Mouse (Mus musculus): ENCODE data around the gene Vat1.
A peak's percentile ranks its signal among the peaks of the same experiment; 100 is the strongest.
"Not testable (repeated sequence)": the region's sequence is repeated elsewhere in the genome, so short reads cannot be mapped to it uniquely, and the experiment has no call there.

The Vat1 gene

DNA sequence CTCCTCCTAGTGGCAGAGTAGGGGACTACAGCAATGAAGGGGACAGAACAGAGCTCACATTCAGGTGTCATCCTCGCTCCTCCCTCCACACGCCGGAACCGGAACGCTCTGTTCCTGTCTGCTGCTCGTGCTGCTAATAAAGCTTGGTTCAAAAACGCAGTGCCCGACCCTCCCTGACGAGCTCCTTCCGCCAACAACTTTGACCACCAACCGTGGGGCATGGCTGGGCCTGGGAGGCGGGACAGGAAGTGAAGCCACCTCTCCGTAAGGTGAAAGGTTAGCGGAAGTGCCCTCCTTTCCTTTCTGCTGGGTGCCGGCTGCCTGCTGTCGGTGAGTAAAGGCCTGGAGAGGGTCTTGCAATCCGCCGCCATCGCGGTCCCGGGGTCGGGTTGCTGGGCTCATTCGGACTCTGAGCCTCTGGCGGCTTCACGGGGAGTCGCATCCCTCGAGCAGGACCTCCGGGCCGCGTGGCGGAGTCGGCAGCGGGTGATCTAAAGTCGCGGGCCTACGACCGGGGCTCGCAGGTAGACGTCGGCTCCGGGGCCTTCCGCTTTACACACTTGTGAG lies 23.8 kb downstream of the Vat1 start, which contains the start of gene Rpl27:
TSS of gene Rpl27 (plus strand) at position 172 of the 567 bp plus-strand sequence.
- peak; percentile 99 for DNase-seq (ENCODE audit: low read depth, low spot score)

DNA sequence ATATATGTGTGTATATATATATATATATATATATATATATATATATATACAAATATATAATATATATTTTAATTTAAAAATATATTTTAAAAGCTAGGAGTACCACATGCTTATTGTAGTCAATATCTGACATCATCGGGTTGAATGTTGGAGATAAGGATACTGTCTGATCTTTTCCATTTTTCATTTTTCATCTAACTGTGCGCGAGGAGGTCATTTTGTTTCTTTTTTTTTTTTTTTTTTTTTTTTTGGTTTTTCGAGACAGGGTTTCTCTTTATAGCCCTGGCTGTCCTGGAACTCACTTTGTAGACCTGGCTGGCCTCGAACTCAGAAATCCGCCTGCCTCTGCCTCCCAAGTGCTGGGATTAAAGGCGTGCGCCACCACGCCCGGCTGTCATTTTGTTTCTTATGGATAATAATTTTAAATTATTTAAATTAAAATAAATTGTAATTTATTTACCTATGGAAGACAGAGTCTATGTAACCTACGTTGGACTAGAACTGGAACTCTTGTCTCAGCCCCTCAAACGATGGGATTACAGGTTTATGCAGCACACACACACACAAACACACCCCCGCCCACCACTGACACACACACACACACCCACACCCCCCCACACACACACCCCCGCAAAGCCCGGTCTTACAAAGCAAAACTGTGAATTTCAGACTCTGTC lies 24.4 kb downstream of the Vat1 start:
- DNase-seq (ENCODE audit: low read depth, low spot score) = not testable (repeated sequence)

DNA sequence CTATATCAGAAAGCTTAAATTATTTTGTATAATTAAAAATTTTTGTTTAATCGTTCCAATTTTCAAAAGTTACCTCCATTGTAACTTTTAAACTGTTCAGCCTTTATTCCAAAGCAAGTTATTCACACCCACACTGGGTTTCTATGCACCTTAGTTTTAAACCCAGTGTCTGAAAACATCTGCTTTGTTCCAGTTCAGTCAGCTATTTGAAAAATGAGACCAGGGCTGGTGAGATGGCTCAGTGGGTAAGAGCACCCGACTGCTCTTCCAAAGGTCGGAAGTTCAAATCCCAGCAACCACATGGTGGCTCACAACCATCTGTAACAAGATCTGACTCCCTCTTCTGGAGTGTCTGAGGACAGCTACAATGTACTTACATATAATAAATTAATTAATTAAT lies 28.0 kb downstream of the Vat1 start:
- not testable (repeated sequence) for DNase-seq (ENCODE audit: low read depth, low spot score)

DNA sequence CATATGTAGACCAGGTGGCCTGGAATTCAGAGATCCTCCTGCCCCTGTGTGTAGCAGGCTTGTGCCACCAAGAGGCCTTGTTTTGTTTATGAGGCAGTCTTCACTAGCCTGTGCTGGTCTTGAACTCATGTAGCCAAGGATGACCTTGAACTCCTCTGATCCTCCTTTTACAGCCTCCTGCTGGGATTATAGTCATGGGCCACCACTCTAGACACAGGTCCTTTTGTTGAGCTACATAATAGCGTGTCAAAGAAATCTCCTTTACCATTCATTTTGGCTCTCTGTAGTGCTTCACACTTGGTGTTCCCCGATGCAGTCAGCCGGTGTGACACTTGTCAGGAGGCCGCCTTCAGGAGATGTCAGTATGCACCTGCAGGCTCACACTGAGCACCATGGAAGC lies 29.1 kb downstream of the Vat1 start:
- DNase-seq (ENCODE audit: low read depth, low spot score) = no peak

DNA sequence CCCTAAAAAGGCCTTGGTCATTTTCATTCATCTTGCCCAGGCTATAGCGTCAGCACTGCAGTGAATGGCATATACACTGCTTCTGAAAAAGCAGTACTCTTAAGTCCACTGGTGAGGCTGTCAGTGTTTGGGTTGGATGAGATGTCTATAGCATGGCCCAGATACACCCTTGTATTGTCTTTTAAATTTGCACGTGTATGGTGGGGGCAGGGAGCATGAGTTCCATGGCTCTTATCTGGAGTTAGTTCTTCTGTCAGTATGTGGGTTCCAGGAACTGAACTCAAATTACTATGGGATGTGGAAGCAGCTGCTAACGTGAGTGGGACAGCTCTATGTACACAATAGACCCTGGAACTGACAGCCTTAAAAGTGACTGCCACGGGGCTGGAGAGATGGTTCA lies 30.2 kb downstream of the Vat1 start:
- no peak for DNase-seq (ENCODE audit: low read depth, low spot score)

DNA sequence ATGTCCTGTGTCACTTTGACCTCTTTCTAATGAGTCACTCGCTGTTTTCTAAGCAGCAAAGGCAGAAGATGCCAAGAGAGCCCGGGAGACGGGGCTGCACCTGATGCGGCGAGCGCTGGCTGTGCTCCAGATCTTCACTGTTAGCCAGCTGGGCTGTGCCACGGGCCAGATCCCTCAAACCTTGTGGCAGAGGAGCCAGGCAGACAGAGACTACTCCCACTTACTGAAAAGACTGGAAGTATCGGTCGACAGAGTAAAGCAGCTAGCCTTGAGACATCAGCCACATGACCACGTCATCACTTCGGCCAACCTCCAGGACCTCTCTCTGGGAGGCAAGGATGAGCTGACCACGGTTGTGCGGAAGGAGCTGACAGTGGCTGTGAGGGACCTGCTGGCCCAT lies 32.6 kb downstream of the Vat1 start:
- DNase-seq (ENCODE audit: low read depth, low spot score) = no peak

DNA sequence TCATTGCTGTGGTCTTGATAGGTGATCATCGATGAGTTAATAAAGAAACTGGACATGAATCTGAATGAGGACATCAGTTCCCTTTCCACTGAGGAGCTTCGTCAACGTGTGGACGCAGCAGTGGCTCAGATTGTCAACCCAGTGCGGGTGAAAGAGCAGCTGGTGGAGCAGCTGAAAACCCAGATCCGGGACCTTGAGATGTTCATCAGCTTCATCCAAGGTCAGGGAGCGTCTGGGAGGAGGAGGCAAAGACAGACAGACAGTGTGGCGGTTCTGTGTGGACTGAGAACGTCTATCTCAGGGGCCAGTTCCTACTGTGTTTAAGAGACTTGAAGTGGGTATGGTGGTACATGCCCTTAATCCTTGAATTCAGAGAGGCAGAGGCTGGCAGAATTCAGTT lies 34.7 kb downstream of the Vat1 start:
- DNase-seq (ENCODE audit: low read depth, low spot score) = no peak

DNA sequence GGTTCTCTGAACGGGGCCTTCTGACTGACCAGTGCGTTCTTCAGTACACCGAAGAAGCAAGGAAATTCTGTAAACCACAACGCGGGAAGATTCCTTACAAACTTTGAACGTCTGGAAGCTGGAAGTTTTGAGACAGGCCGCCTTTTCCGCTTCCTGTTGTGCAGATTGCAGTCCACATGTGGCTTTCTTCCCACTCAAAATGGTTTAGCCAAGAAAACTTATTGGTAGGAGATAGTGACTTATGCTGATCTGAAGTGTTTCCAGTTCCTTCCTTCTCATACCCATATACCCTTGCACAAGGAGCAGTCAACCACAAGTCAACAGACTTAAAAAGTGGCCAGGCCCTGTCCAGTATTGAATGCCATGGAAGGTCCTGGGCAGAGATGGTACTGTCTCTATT lies 39.9 kb downstream of the Vat1 start:
- DNase-seq (ENCODE audit: low read depth, low spot score) = no peak

DNA sequence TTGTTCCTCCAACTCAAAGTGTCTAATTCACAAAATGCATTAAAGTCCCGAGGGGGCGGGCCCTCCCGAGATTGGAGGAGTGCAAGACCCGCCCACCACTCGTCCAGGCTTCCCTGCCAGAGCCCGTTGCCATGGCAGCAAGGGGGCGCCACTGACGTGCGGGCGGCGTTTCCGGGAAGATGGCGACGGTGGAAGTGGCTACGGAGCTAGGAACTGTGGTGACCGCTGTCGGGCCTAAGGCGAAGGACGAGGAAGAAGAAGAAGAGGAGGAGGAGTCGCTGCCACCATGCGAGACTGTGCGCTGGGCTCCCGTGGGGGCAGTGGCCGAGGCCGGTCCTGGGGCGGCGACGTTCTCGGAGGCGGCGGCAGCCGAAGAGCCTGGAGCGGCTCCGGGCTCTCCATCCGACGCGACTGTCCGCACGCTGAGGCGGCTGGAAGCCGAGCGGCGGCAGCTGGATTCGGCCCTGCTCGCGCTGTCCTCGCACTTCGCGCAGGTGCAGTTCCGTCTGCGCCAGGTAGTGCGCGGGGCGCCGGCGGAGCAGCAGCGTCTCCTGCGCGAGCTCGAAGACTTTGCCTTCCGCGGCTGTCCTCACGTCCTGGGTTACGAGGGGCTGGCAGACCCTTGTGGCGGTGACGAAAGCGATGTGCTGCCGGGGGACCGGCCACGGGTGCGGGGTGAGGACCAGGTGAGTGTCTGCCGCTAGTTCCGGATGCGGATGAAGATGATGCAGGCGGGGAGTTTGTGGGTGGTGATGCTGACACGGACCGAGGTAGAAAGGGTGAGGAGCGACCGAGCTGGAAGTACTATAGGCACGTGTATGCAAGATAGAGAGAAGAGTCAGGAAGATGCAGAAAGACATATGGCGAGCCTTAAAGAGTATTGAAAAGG lies 40.9 kb downstream of the Vat1 start, which contains the start of the genes Rundc1 and Ptges3l:
TSS of gene Rundc1 (plus strand) at position 161 of the 889 bp plus-strand sequence.
TSS of gene Ptges3l (minus strand) at position 409 of the 889 bp plus-strand sequence.
- DNase-seq (ENCODE audit: low read depth, low spot score) = peak; percentile 98

DNA sequence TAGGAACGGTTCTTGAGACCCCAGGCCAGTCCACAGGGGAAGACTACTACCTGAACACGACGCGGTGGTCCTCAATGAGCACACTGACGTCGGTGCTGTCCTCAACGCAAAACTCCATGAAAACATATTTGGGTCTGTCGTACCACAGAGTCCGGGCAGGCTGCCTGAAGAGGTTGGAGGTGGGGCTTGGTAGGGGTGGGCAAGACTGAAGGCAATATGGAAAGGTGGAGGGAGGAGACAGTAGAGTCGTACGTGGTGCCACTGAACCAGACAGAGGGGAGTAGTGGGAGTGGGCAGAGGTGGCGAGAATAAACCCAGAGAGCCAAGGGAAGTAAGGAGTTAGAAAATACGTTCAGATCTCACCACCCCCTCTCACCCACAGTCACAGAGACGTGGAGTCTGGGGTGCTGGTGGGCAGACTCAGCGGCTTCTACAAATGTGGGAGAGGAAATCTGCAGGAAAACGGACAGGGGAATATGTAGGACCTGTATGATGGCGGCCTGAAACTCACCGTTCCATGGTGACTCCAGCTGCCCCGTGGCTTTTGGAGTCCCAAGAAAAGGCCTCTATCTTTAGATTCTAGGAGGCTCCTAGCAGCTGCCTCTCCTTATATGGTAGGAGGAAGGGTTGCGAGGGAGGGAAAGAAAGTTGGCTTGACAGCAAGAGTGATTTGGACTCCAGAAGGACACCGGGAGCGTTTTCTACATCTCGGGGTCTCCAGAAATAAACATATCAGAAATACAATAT lies 41.8 kb downstream of the Vat1 start, which contains the start of gene Gm27029:
TSS of gene Gm27029 (minus strand) at position 692 of the 747 bp plus-strand sequence.
- peak; percentile 21 for DNase-seq (ENCODE audit: low read depth, low spot score)

DNA sequence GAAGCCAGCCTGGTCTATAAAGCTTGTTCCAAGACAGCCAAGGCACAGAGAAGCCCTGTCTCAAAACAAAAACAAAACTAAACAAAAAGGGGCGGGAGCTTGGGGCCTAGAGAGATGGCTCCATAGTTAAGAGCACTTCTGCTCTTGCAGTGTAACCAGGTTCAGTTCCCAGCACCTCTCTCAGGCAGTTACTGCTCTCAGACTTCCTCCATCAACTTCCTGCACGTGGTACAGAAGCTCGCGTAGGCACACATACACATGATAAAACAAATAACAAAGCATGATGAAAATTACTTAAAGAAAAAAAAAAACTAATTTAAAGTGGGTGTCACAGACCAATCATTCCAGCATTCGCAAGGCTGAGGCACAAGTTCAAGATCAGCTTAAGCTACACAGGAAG lies 45.9 kb downstream of the Vat1 start:
- DNase-seq (ENCODE audit: low read depth, low spot score) = no peak

DNA sequence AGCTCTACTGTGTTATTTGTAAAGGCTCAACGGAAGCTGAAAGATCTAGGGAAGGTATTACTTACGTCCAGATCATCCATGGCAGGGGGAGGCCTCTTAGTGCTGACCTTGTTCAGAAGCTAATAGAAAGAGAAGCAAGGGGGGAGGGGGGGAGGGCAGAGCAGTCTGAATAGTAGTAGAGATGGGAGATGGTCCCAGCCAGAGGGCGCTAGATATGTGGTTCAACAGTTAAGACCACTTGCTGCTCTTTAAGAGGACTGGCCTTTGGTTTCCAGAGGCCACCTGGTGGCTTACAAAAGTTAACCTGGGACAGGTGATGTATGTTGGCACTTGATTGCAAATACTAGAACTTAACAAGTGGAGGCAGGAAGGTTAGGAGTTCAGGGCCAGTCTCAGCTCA lies 46.4 kb downstream of the Vat1 start:
- no peak for DNase-seq (ENCODE audit: low read depth, low spot score)

DNA sequence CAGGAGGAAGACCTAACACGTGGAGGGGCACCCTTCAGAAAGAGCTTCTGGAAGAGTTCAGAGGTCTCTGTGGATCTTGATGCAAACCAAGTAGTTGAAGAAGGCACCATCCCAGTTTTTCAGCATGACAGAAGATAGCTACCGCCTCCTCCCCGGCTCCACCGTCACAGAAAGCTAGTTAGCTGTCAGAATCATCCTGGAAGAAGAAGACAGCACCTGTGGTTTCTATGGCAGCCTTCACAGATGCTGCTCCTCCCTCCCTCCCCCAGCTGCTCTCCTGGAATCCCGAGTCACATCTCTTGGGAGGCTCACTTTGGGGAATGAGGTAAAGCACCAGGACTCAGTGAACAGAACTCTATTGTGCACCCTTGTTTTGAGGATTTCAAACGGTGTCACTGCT lies 47.0 kb downstream of the Vat1 start:
- no peak for DNase-seq (ENCODE audit: low read depth, low spot score)

DNA sequence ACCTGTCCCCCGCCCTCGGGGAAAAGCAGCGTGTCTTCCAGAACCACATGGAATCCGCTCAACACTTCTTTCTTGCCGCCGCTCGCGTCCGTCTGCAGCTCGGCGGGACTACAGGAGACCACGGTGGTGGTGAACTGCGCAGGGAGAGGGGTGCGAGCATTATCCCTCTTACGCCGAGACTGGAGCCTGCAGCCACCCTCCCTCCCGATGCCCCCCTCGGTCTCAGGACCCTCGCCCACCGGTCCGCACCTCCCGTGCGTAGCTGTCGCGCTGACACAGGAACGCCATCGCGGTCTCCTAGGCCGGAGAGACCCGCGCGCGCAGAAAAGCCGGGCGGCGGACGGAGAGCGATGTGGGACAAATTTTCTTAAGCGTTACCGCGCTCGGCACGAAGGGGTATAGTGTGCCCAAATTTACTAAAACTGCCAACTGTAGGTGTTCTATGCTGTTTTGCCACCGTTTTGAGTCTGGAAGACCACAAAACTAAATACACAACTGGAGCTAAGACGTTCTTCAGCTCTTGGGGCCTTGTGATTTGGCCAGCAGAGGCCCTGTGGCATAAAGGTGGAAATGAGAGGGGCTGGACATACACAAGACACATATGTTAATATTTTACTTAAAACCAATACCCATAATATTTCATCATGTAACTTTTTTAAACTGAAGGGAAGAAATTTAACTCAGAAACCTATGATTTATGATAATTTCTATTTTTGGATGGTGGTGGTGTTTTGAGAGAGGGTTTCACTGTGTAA lies 48.8 kb downstream of the Vat1 start, which contains the start of gene Aarsd1:
TSS of gene Aarsd1 (minus strand) at position 515 of the 755 bp plus-strand sequence.
- peak; percentile 90 for DNase-seq (ENCODE audit: low read depth, low spot score)

DNA sequence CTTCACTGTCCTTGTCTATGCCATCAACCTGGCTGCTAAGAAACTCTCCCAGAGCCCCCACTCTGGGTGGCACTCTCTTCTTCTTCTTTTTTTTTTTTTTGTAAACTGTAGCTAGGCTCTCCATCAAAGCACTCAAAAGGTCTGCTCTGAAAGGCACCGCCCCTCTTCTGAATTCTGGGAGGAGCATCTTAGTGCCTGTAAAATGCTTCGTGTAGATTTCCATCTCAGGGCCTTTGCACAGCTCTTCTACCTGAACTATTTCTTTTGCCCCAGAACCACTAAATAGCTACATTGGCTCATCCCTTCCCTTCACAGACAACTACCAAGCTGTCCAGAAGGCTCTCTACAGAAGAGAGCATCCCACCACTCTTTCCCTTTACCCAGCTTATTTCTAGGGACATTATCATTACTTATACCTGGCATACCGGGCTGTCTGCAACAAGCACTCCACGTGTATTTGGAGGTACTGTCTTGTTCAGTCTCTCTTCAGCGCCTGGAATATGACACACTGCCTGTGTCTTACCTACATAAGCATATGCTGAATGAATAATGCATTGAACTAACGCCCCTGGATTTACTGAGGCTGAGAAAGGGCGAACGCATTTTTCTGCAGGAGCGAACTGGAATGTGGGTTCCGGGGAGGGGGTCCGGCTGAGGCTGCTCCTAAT lies 49.5 kb downstream of the Vat1 start:
- DNase-seq (ENCODE audit: low read depth, low spot score) = peak; percentile 45

DNA sequence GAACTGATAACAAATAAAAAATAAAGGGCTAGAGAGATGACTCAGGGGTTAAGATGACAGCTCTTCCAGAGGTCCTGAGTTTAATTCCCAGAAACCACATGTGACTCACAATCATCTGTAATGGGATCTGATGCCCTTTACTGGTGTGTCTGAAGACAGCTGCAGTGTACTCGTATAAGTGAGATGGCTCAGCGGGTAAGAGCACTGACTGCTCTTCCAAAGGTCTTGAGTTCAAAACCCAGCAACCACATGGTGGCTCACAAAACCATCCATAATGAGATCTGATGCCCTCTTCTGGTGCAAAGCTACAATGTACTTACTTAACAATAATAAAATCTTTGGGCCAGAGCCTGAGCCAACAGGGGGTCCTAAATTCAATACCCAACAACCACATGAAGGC lies 50.7 kb downstream of the Vat1 start:
- DNase-seq (ENCODE audit: low read depth, low spot score) = peak; percentile 30

All from CD4-positive, CD25-positive, alpha-beta regulatory T cell, adult 2 months (primary cell).